Comparison of ENCODE assay signal across 9 mouse cellular contexts in the genomic region with DNA sequence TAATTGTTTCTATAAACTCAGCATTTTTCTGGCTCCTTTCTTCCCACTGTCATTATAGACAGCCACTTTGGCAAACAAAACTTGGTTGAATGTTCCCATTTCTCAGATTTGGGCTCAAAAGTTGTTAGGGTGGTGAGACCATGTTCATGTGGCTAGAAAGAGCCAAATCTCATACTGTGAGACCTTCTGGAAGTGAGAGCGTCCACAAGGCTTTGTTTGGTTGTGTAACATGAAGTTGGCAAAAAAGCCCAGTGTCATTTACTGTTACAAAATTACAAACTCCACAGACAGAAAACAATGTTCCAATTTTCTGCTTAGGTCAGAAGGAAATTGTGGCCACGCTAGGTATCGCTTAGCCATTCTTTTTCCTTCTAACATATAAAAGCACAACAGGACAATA.
"Had no signal": no experiment of that assay in that cellular context is flagged by ENCODE, and none has a peak within 500 bp of the region (broad histone marks: within the 10 kb centered on the region; RNA-seq: fewer than 3 reads in every experiment).

No protein-coding gene starts in this region.

- H3K4me3 ChIP-seq: limb, embryonic 15.5 days; liver, embryonic 12.5 days; midbrain, embryonic 12.5 days; neural tube, embryonic 13.5 days had no signal

- H3K27ac ChIP-seq: kidney, postnatal 0 days; limb, embryonic 15.5 days; liver, embryonic 12.5 days had no signal

- DNase-seq: kidney, adult 9 months; kidney, postnatal 36 days; right cerebral cortex, postnatal 14 days; thymus, postnatal 36 days had no signal
